ENCODE assay signal across 9 mouse cellular contexts in genomic region chr3:114032333-114032732, GRCm38 (mm10). TPM values are rescaled to one million over a fixed set of nuclear protein-coding genes. Genes with fewer than 3 reads are reported as not detected.
A peak's percentile ranks its signal among the peaks of the same experiment; 100 is the strongest.
DNase-seq lines count a peak whose midpoint lies in the region; ATAC-seq and TF ChIP-seq lines count a peak whose summit lies in the region.
"Had no signal": no experiment of that assay in that cellular context is flagged by ENCODE, and none has a peak within 500 bp of the region (broad histone marks: within the 10 kb centered on the region; RNA-seq: fewer than 3 reads in every experiment).

No protein-coding gene starts in this region.

- no peak for TF ChIP-seq POLR2A in myocyte (IDR thresholded peaks at IDR 0.05; ENCODE audit: insufficient read length, low read depth)

- no peaks in the 10 kb centered on the region for H3K79me2 ChIP-seq in myocyte (ENCODE audit: control insufficient read depth, insufficient read depth)

- 11% methylated on average over 4 of the region's 4 CpGs for WGBS in heart, embryonic 11.5 days (ENCODE audit: insufficient replicate concordance)
- 2% methylated on average over 4 of the region's 4 CpGs for WGBS in forebrain, embryonic 15.5 days

- peak overlapping the region; percentile 93 for H3K4me2 ChIP-seq in heart, embryonic 11.5 days
- peak overlapping the region; percentile 95 for H3K4me2 ChIP-seq in forebrain, embryonic 15.5 days (replicated peaks)
- peak overlapping the region; percentile 83 for H3K4me2 ChIP-seq in myocyte (ENCODE audit: low read depth)

- 0 out of 2 replicates have a peak overlapping the region, but pooled peaks have one; percentile 28 for H3K9ac ChIP-seq in heart, embryonic 11.5 days (ENCODE audit: low read depth, low read length)
- H3K9ac ChIP-seq in forebrain, embryonic 15.5 days (replicated peaks) = peak overlapping the region; percentile 66

- H3K27me3 ChIP-seq in heart, embryonic 11.5 days (ENCODE audit: control insufficient read depth, insufficient read depth, low read length) = no peaks in the 10 kb centered on the region
- no peaks in the 10 kb centered on the region for H3K27me3 ChIP-seq in forebrain, embryonic 15.5 days
- no peaks in the 10 kb centered on the region for H3K27me3 ChIP-seq in myocyte (ENCODE audit: control insufficient read depth, insufficient read depth, insufficient read length)

- no peak overlapping the region for H3K27ac ChIP-seq in heart, embryonic 11.5 days (ENCODE audit: low read depth, low read length)
- no peak overlapping the region for H3K27ac ChIP-seq in forebrain, embryonic 15.5 days (replicated peaks)

- H3ac ChIP-seq in myocyte (ENCODE audit: control insufficient read depth, insufficient read length) = no peak overlapping the region

- H3K36me3 ChIP-seq in heart, embryonic 11.5 days (ENCODE audit: control insufficient read depth, insufficient read depth, low read length) = no peaks in the 10 kb centered on the region
- no peaks in the 10 kb centered on the region for H3K36me3 ChIP-seq in forebrain, embryonic 15.5 days
- no peaks in the 10 kb centered on the region for H3K36me3 ChIP-seq in myocyte (ENCODE audit: control insufficient read depth, insufficient read depth)

- ATAC-seq in heart, embryonic 11.5 days (replicated peaks; ENCODE audit: insufficient number of reproducible peaks, low FRiP score, low TSS enrichment) = no peak
- ATAC-seq in forebrain, embryonic 15.5 days (replicated peaks) = no peak

- H3K9me3 ChIP-seq in heart, embryonic 11.5 days (replicated peaks; ENCODE audit: control insufficient read depth, low read length) = no peaks in the 10 kb centered on the region
- H3K9me3 ChIP-seq in forebrain, embryonic 15.5 days = no peaks in the 10 kb centered on the region

- no peaks in the 10 kb centered on the region for H3K4me1 ChIP-seq in heart, embryonic 11.5 days (ENCODE audit: control insufficient read depth, insufficient read depth, low read length)
- peaks cover 15% of the 10 kb centered on the region for H3K4me1 ChIP-seq in forebrain, embryonic 15.5 days

- DNase-seq in heart, postnatal 4 days = no peak
- peak; percentile 54 for DNase-seq in adipocyte (ENCODE audit: low spot score)
- DNase-seq in layer of hippocampus, postnatal 14 days (ENCODE audit: low spot score in 2 of 2) = peak; percentile 21 to 66
- no peak for DNase-seq in yolk sac, embryonic 10.5 days (ENCODE audit: low spot score)
- DNase-seq in spleen, postnatal 14 days (ENCODE audit: low spot score in 2 of 2) = no peak

- peak overlapping the region; percentile 61 for H3K4me3 ChIP-seq in heart, embryonic 11.5 days (ENCODE audit: low read depth, low read length)
- H3K4me3 ChIP-seq in forebrain, embryonic 15.5 days = peak overlapping the region; percentile 70
- H3K4me3 ChIP-seq in myocyte = peak overlapping the region; percentile 27

TF ChIP-seq in myocyte, 11 proteins besides CTCF, POLR2A, EP300 and RAD21:
- TF ChIP-seq E2F4 (IDR thresholded peaks at IDR 0.05; ENCODE audit: insufficient read depth) = no peak
- no peak for TF ChIP-seq TCF12 (IDR thresholded peaks at IDR 0.05; ENCODE audit: insufficient read depth, poor library complexity, severe bottlenecking)
- TF ChIP-seq CEBPB (IDR thresholded peaks at IDR 0.05; ENCODE audit: insufficient read depth, poor library complexity, severe bottlenecking) = no peak
- TF ChIP-seq MYOG (IDR thresholded peaks at IDR 0.05; ENCODE audit: control insufficient read depth in 1 of 3, insufficient read depth in 1 of 3, insufficient read length in 2 of 3, low read depth in 2 of 3) = no peak
- no peak for TF ChIP-seq POLR2AphosphoS2 (IDR thresholded peaks at IDR 0.05; ENCODE audit: insufficient read length, low read depth)
- no peak for TF ChIP-seq MAX (IDR thresholded peaks at IDR 0.05; ENCODE audit: low read depth)
- no peak for TF ChIP-seq USF1 (IDR thresholded peaks at IDR 0.05; ENCODE audit: low read depth)
- TF ChIP-seq REST (IDR thresholded peaks at IDR 0.05; ENCODE audit: insufficient read depth, insufficient read length) = no peak
- TF ChIP-seq SRF (IDR thresholded peaks at IDR 0.05; ENCODE audit: control insufficient read depth, insufficient read length, low read depth) = no peak
- no peak for TF ChIP-seq TCF3 (IDR thresholded peaks at IDR 0.05; ENCODE audit: insufficient read length, low read depth)

RNA-seq across cellular contexts. Expression of gene Col11a1, which starts 2.0 kb away (rescaled TPM):
- polyA plus RNA-seq in heart, embryonic 11.5 days (2014; fragmentation: Nextera tagmentation; extraction: Ambion mirVana) = 4.9 and 5.7 TPM in 2 replicates
- 1 to 10 TPM; 4.2 to 5.6 TPM for total RNA-seq in heart, postnatal 4 days (2021)
- 8.8 and 9.0 TPM in 2 replicates for polyA plus RNA-seq in forebrain, embryonic 15.5 days (2015; fragmentation: Nextera tagmentation; extraction: Ambion mirVana)
- 10 to 100 TPM; 14.6 to 15.9 TPM for total RNA-seq in layer of hippocampus, postnatal 14 days (2021)
- polyA plus RNA-seq in myocyte (2012; fragmentation: generic; extraction: Trizol) = 0.50 TPM
- total RNA-seq: MEL had no signal

Comparison
In these comparisons a context has a peak if more than half of its experiments do, and no peak if none do; other contexts are left out.
1. DNase-seq: peak in adipocyte (single experiment) and layer of hippocampus, postnatal 14 days (2 of 2); none in heart, postnatal 4 days (single experiment), yolk sac, embryonic 10.5 days (single experiment) and spleen, postnatal 14 days (0 of 2).
2. Peak in every context shown above with its lines, with median percentiles within 50 percentile points of each other: H3K4me2 ChIP-seq and H3K4me3 ChIP-seq.